Mouse (Mus musculus) testis, postnatal 10 days (tissue): ENCODE results near the gene Paqr7.
A peak's percentile ranks its signal among the peaks of the same experiment; 100 is the strongest.

Source experiments
- DNase-seq: peaks from one replicate; pipeline ENCODE4 v3.0.0; 2021; ENCODE audit warnings: low spot score

Gene Paqr7

GRCm38 (mm10) chr4:134535787-134536151, 39.3 kb downstream of the Paqr7 start:
- no peak for DNase-seq

GRCm38 (mm10) chr4:134538997-134539580, 42.6 kb downstream of the Paqr7 start:
- DNase-seq: no peak

GRCm38 (mm10) chr4:134542726-134543125, 46.2 kb downstream of the Paqr7 start:
- no peak for DNase-seq

GRCm38 (mm10) chr4:134543261-134543660, 46.8 kb downstream of the Paqr7 start:
- DNase-seq: peak; percentile 97

GRCm38 (mm10) chr4:134546814-134547705, 50.6 kb downstream of the Paqr7 start:
- no peak for DNase-seq

GRCm38 (mm10) chr4:134548169-134548938, 51.9 kb downstream of the Paqr7 start:
- DNase-seq: no peak

GRCm38 (mm10) chr4:134549899-134550298, 53.4 kb downstream of the Paqr7 start:
- no peak for DNase-seq

- peak; percentile 79 for DNase-seq
These were observed 55.2 kb downstream of the Paqr7 start, which contains the start of gene Selenon for GRCm38 (mm10) chr4:134551494-134552316. Gene Selenon (minus strand): TSS chr4:134552166.

GRCm38 (mm10) chr4:134553631-134554030, 57.1 kb downstream of the Paqr7 start:
- DNase-seq: no peak

- peak; percentile 77 for DNase-seq
These were observed 59.6 kb downstream of the Paqr7 start for GRCm38 (mm10) chr4:134555956-134556580.

- DNase-seq: no peak
These were observed 61.2 kb downstream of the Paqr7 start for GRCm38 (mm10) chr4:134557626-134558249.

- no peak for DNase-seq
These were observed 62.1 kb downstream of the Paqr7 start for GRCm38 (mm10) chr4:134558570-134559113.

GRCm38 (mm10) chr4:134559154-134559553, 62.7 kb downstream of the Paqr7 start:
- DNase-seq: no peak
